Comparison of ENCODE assay signal across 9 mouse cellular contexts in genomic region chr10:127422047-127422446, GRCm38 (mm10). TPM values are rescaled to one million over a fixed set of nuclear protein-coding genes. Genes with fewer than 3 reads are reported as not detected.
A peak's percentile ranks its signal among the peaks of the same experiment; 100 is the strongest.
DNase-seq lines count a peak whose midpoint lies in the region; ATAC-seq and TF ChIP-seq lines count a peak whose summit lies in the region.
"Had no signal": no experiment of that assay in that cellular context is flagged by ENCODE, and none has a peak within 500 bp of the region (broad histone marks: within the 10 kb centered on the region; RNA-seq: fewer than 3 reads in every experiment).

No protein-coding gene starts in this region.

- H3K27me3 ChIP-seq in cerebellum, adult 2 months (ENCODE audit: control insufficient read depth, insufficient read depth, low read length), result no peaks in the 10 kb centered on the region
- H3K27me3 ChIP-seq in forebrain, embryonic 16.5 days (replicated peaks; ENCODE audit: control insufficient read depth, insufficient read depth, low read length), result no peaks in the 10 kb centered on the region
- H3K27me3 ChIP-seq in lung, embryonic 16.5 days (ENCODE audit: control insufficient read depth, insufficient read depth, low read depth, low read length), result no peaks in the 10 kb centered on the region
- H3K27me3 ChIP-seq: liver, embryonic 15.5 days had no signal

- H3K27ac ChIP-seq in cerebellum, adult 2 months (ENCODE audit: insufficient read depth, low read length), result peak overlapping the region; percentile 86; the same call in 1 of the 2 replicates
- H3K27ac ChIP-seq in forebrain, embryonic 16.5 days (ENCODE audit: low read length), result no peak overlapping the region
- no peak overlapping the region; the same call in 1 of the 2 replicates for H3K27ac ChIP-seq in lung, embryonic 16.5 days (ENCODE audit: low read length)
- H3K27ac ChIP-seq: liver, embryonic 15.5 days had no signal

- H3K4me1 ChIP-seq in cerebellum, adult 2 months (ENCODE audit: control insufficient read depth, insufficient read depth, low read length), result peaks cover 10% of the 10 kb centered on the region
- peaks cover 29% of the 10 kb centered on the region for H3K4me1 ChIP-seq in forebrain, embryonic 16.5 days (replicated peaks; ENCODE audit: control insufficient read depth, insufficient read depth, low read length)
- peaks cover 18% of the 10 kb centered on the region for H3K4me1 ChIP-seq in lung, embryonic 16.5 days (replicated peaks; ENCODE audit: control insufficient read depth, insufficient read depth, low read length)

- WGBS in cerebellum, adult 2 months, result 14% methylated on average over 6 of the region's 6 CpGs
- WGBS in forebrain, embryonic 16.5 days, result 21% methylated on average over 6 of the region's 6 CpGs
- WGBS in lung, embryonic 16.5 days, result 9% methylated on average over 6 of the region's 6 CpGs

- no peaks in the 10 kb centered on the region for H3K36me3 ChIP-seq in forebrain, embryonic 16.5 days (ENCODE audit: control insufficient read depth, insufficient read depth)
- H3K36me3 ChIP-seq in lung, embryonic 16.5 days (ENCODE audit: control insufficient read depth, insufficient read depth, low read length), result no peaks in the 10 kb centered on the region

- DNase-seq in MN1 (ENCODE audit: low spot score), result peak; percentile 70
- peak; percentile 78 to 88 for DNase-seq in cerebellum, adult 2 months
- peak; percentile 62 for DNase-seq in heart, postnatal 4 days
- DNase-seq in layer of hippocampus, adult 18-20 months (ENCODE audit: low spot score in 2 of 2), result peak; percentile 44 to 63
- DNase-seq in ovary, postnatal 14 days (ENCODE audit: low spot score), result peak; percentile 28

- peak overlapping the region; percentile 75 for H3K4me3 ChIP-seq in cerebellum, adult 2 months (replicated peaks; ENCODE audit: insufficient read depth, low read depth, low read length)
- H3K4me3 ChIP-seq in forebrain, embryonic 16.5 days (replicated peaks; ENCODE audit: low read length), result no peak overlapping the region
- no peak overlapping the region for H3K4me3 ChIP-seq in lung, embryonic 16.5 days (ENCODE audit: low read length)
- H3K4me3 ChIP-seq: liver, embryonic 15.5 days had no signal

- TF ChIP-seq POLR2A in cerebellum, adult 2 months (IDR thresholded peaks at IDR 0.05; ENCODE audit: borderline replicate concordance, insufficient read depth, low read length), result no peak

- ATAC-seq in forebrain, embryonic 16.5 days, result peak; percentile 39; the same call in 1 of the 2 replicates
- ATAC-seq in lung, embryonic 16.5 days (ENCODE audit: low read depth), result peak; percentile 79
- no peak for ATAC-seq in CD4-positive, CD25-positive, alpha-beta regulatory T cell, adult 4 months

- no peak for TF ChIP-seq CTCF in cerebellum, adult 2 months (IDR thresholded peaks at IDR 0.05; ENCODE audit: borderline replicate concordance, insufficient read depth, low read depth, low read length)

- H3K4me2 ChIP-seq in forebrain, embryonic 16.5 days (ENCODE audit: low read length), result no peak overlapping the region
- H3K4me2 ChIP-seq in lung, embryonic 16.5 days (ENCODE audit: low read depth, low read length), result peak overlapping the region; percentile 9; the same call in 1 of the 2 replicates
- H3K4me2 ChIP-seq: liver, embryonic 15.5 days had no signal

- no peak overlapping the region for H3K9ac ChIP-seq in forebrain, embryonic 16.5 days (replicated peaks; ENCODE audit: low read depth, low read length)
- H3K9ac ChIP-seq in lung, embryonic 16.5 days (ENCODE audit: low read length), result no peak overlapping the region
- H3K9ac ChIP-seq: liver, embryonic 15.5 days had no signal

- no peaks in the 10 kb centered on the region for H3K9me3 ChIP-seq in forebrain, embryonic 16.5 days (ENCODE audit: control insufficient read depth, low read length)
- H3K9me3 ChIP-seq in lung, embryonic 16.5 days (ENCODE audit: control insufficient read depth, low read length), result no peaks in the 10 kb centered on the region
- H3K9me3 ChIP-seq: liver, embryonic 15.5 days had no signal

RNA-seq across cellular contexts. Expression of gene R3hdm2, which starts 41.9 kb away (rescaled TPM):
- 137 and 145 TPM in 2 replicates for polyA plus RNA-seq in cerebellum, adult 2 months (2012; rRNA removed)
- 37.5 and 39.7 TPM in 2 replicates for polyA plus RNA-seq in forebrain, embryonic 16.5 days (2015; fragmentation: Nextera tagmentation; extraction: Ambion mirVana)
- 100 to 1,000 TPM; 115 to 116 TPM for total RNA-seq in heart, postnatal 4 days (2021)
- total RNA-seq in layer of hippocampus, adult 18-20 months (2021), result 100 to 1,000 TPM; 164 to 167 TPM
- polyA plus RNA-seq in lung, embryonic 16.5 days (2015; fragmentation: Nextera tagmentation; extraction: Ambion mirVana), result 22.2 and 22.4 TPM in 2 replicates
- 10 to 100 TPM; 12.8 to 17.3 TPM for polyA plus RNA-seq in CD4-positive, CD25-positive, alpha-beta regulatory T cell, adult 4 months (2017; shearing (Covaris generic))

RNA-seq across cellular contexts. Expression of gene Inhbc, which starts 51.8 kb away (rescaled TPM):
- polyA plus RNA-seq in cerebellum, adult 2 months (2012; rRNA removed), result not detected in 2 replicates
- not detected in 2 replicates for polyA plus RNA-seq in forebrain, embryonic 16.5 days (2015; fragmentation: Nextera tagmentation; extraction: Ambion mirVana)
- total RNA-seq in heart, postnatal 4 days (2021), result not detected
- total RNA-seq in layer of hippocampus, adult 18-20 months (2021), result not detected
- polyA plus RNA-seq in lung, embryonic 16.5 days (2015; fragmentation: Nextera tagmentation; extraction: Ambion mirVana), result not detected in 2 replicates
- polyA plus RNA-seq in CD4-positive, CD25-positive, alpha-beta regulatory T cell, adult 4 months (2017; shearing (Covaris generic)), result not detected

Comparison
In these comparisons a context has a peak if more than half of its experiments do, and no peak if none do; other contexts are left out.
1. DNase-seq: peak in every context shown above with its lines; median percentile 83 in cerebellum, adult 2 months; 70 in MN1; 62 in heart, postnatal 4 days; 54 in layer of hippocampus, adult 18-20 months; 28 in ovary, postnatal 14 days.